ENCODE assay signal across 8 mouse cellular contexts in the genomic region with DNA sequence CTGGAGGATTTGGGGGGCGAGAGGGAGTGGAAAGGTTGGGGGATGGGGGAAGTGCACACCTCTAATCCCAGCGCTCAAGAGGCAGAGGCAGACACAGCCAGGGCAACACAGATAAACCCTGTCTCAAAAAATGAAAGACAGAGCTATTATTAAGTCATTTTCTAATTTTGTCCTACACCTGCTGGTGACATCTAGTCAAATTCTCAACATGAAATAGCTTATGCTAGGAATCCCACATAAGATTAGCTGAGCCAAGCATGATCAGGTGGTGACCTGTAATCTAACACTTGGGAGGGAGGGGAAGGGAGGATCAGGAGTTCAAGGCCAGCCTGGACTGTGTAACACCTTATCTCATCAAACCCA. TPM values are rescaled to one million over a fixed set of nuclear protein-coding genes. Genes with fewer than 3 reads are reported as not detected.
DNase-seq lines count a peak whose midpoint lies in the region; ATAC-seq and TF ChIP-seq lines count a peak whose summit lies in the region.

No protein-coding gene starts in this region.

- no peak for TF ChIP-seq EP300 in heart, adult 2 months (IDR thresholded peaks at IDR 0.05; ENCODE audit: insufficient read depth, low read depth, low read length)

- H3K4me1 ChIP-seq in heart, adult 2 months (ENCODE audit: control insufficient read depth, insufficient read depth, low read length): peaks cover 4% of the 10 kb centered on the region
- H3K4me1 ChIP-seq in forebrain, postnatal 0 days (ENCODE audit: insufficient read depth): no peaks in the 10 kb centered on the region
- H3K4me1 ChIP-seq in liver, embryonic 11.5 days (replicated peaks; ENCODE audit: control insufficient read depth, insufficient read depth, low read length): peaks cover 14% of the 10 kb centered on the region
- H3K4me1 ChIP-seq in stomach, embryonic 16.5 days (ENCODE audit: control insufficient read depth, insufficient read depth, low read length): peaks cover 6% of the 10 kb centered on the region

- 33% methylated on average over 2 of the region's 2 CpGs for WGBS in heart, adult 2 months
- 59% methylated on average over 2 of the region's 2 CpGs for whole genome bisulfite sequencing in forebrain, postnatal 0 days
- 25% methylated on average over 2 of the region's 2 CpGs for WGBS in liver, embryonic 11.5 days
- 32% methylated on average over 2 of the region's 2 CpGs for WGBS in stomach, embryonic 16.5 days

- ATAC-seq in forebrain, postnatal 0 days: 0 out of 2 replicates have a peak, but pooled peaks have one; percentile 2
- ATAC-seq in liver, embryonic 11.5 days (replicated peaks; ENCODE audit: low FRiP score): no peak
- ATAC-seq in stomach, embryonic 16.5 days (ENCODE audit: insufficient read depth, low FRiP score): no peak
- no peak for ATAC-seq in monocyte, adult 5-6 weeks (replicated peaks; ENCODE audit: insufficient number of reproducible peaks, low FRiP score, low TSS enrichment, poor library complexity, severe bottlenecking)

- no peak for DNase-seq in heart, adult 2 months
- no peak for DNase-seq in heart, postnatal 36 days
- DNase-seq in MN1 (ENCODE audit: low spot score): peak; percentile 63
- DNase-seq in forebrain, postnatal 0 days: peak; percentile 17
- no peak for DNase-seq in liver, embryonic 11.5 days (ENCODE audit: low spot score)
- no peak for DNase-seq in adrenal gland, postnatal 14 days

- intact Hi-C loops in heart, adult 2 months (cut with DNase I): loop anchor here (5.0 kb wide), 2 partner anchors 74 to 229 kb away; partner anchors contain the start of genes Hnrnph3 and Pbld2
- intact Hi-C loops in heart, postnatal 36 days (cut with DNase I): loop anchor here (5.0 to 10.0 kb wide), 3 partner anchors 129 to 288 kb away; partner anchors contain the start of genes Hnrnph3, Pbld2 and Slc25a16

- H3K27me3 ChIP-seq in heart, adult 2 months (ENCODE audit: control insufficient read depth, insufficient read depth, low read length): no peaks in the 10 kb centered on the region
- no peaks in the 10 kb centered on the region for H3K27me3 ChIP-seq in forebrain, postnatal 0 days (ENCODE audit: insufficient read depth, low read length)
- H3K27me3 ChIP-seq in liver, embryonic 11.5 days (replicated peaks; ENCODE audit: control insufficient read depth, insufficient read depth, low read length): no peaks in the 10 kb centered on the region
- H3K27me3 ChIP-seq in stomach, embryonic 16.5 days (ENCODE audit: control insufficient read depth, insufficient read depth, low read length): no peaks in the 10 kb centered on the region

- peaks cover 4% of the 10 kb centered on the region for H3K79me2 ChIP-seq in heart, adult 2 months (replicated peaks; ENCODE audit: control insufficient read depth, insufficient read depth, low read length)

- no peaks in the 10 kb centered on the region for H3K9me3 ChIP-seq in forebrain, postnatal 0 days (ENCODE audit: low read length)
- H3K9me3 ChIP-seq in liver, embryonic 11.5 days (ENCODE audit: control insufficient read depth, low read length): no peaks in the 10 kb centered on the region
- H3K9me3 ChIP-seq in stomach, embryonic 16.5 days (replicated peaks; ENCODE audit: control insufficient read depth, low read length): no peaks in the 10 kb centered on the region

- peaks cover 21% of the 10 kb centered on the region for H3K36me3 ChIP-seq in heart, adult 2 months (ENCODE audit: control insufficient read depth, insufficient read depth, low read length)
- H3K36me3 ChIP-seq in forebrain, postnatal 0 days (ENCODE audit: insufficient read depth): peaks cover 19% of the 10 kb centered on the region
- H3K36me3 ChIP-seq in liver, embryonic 11.5 days (ENCODE audit: control insufficient read depth, insufficient read depth, low read length): peaks cover 14% of the 10 kb centered on the region; the same call in 1 of the 2 replicates
- peaks cover 13% of the 10 kb centered on the region; the same call in 1 of the 2 replicates for H3K36me3 ChIP-seq in stomach, embryonic 16.5 days (ENCODE audit: control insufficient read depth, insufficient read depth, low read length)

- H3K9ac ChIP-seq in heart, adult 2 months (ENCODE audit: low read depth, low read length): no peak overlapping the region
- H3K9ac ChIP-seq in forebrain, postnatal 0 days: 0 out of 2 replicates have a peak overlapping the region, but pooled peaks have one; percentile 91
- H3K9ac ChIP-seq in liver, embryonic 11.5 days (ENCODE audit: low read depth, low read length): peak overlapping the region; percentile 97
- peak overlapping the region; percentile 99 for H3K9ac ChIP-seq in stomach, embryonic 16.5 days (ENCODE audit: low read length)

- no peak for TF ChIP-seq POLR2A in heart, adult 2 months (IDR thresholded peaks at IDR 0.05; ENCODE audit: insufficient read depth, low read depth, low read length)

- peak overlapping the region; percentile 93 for H3K27ac ChIP-seq in heart, adult 2 months
- peak overlapping the region; percentile 85 for H3K27ac ChIP-seq in forebrain, postnatal 0 days (ENCODE audit: low read depth, low read length)
- H3K27ac ChIP-seq in liver, embryonic 11.5 days (ENCODE audit: low read depth, low read length): peak overlapping the region; percentile 93
- peak overlapping the region; percentile 94 for H3K27ac ChIP-seq in stomach, embryonic 16.5 days (ENCODE audit: low read length)

- peak overlapping the region; percentile 73 for H3K4me3 ChIP-seq in heart, adult 2 months
- peak overlapping the region; percentile 98; the same call in 1 of the 2 replicates for H3K4me3 ChIP-seq in forebrain, postnatal 0 days (ENCODE audit: low read depth, low read length)
- peak overlapping the region; percentile 99 for H3K4me3 ChIP-seq in liver, embryonic 11.5 days (ENCODE audit: low read depth, low read length)
- H3K4me3 ChIP-seq in stomach, embryonic 16.5 days (replicated peaks; ENCODE audit: low read length): peak overlapping the region; percentile 95

- H3K4me2 ChIP-seq in forebrain, postnatal 0 days (ENCODE audit: low read depth): peak overlapping the region; percentile 33
- H3K4me2 ChIP-seq in liver, embryonic 11.5 days: peak overlapping the region; percentile 81
- peak overlapping the region; percentile 56 for H3K4me2 ChIP-seq in stomach, embryonic 16.5 days (ENCODE audit: low read depth, low read length)

- no peak for TF ChIP-seq CTCF in heart, adult 2 months (IDR thresholded peaks at IDR 0.05)
- no peak for TF ChIP-seq CTCF in forebrain, postnatal 0 days (IDR thresholded peaks at IDR 0.05; ENCODE audit: low read depth)

RNA-seq across cellular contexts. Expression of gene Ccar1, which starts 1.0 kb away (rescaled TPM):
- 10 to 100 TPM; 39.6 to 52.7 TPM for total RNA-seq in heart, adult 2 months (2021)
- 34.3 and 56.1 TPM in 2 replicates for polyA plus RNA-seq in heart, adult 2 months (2012; rRNA removed)
- 10 to 100 TPM; 49.5 to 50.7 TPM for total RNA-seq in heart, postnatal 36 days (2021)
- total RNA-seq in forebrain, postnatal 0 days (2014; rRNA removed): 64.0 and 94.1 TPM in 2 replicates
- 62.2 and 74.7 TPM in 2 replicates for polyA plus RNA-seq in forebrain, postnatal 0 days (2015; fragmentation: Nextera tagmentation; extraction: Ambion mirVana)
- polyA plus RNA-seq in liver, embryonic 11.5 days (2014; fragmentation: Nextera tagmentation; extraction: Ambion mirVana): 116 and 123 TPM in 2 replicates
- 103 TPM in 2 replicates for polyA plus RNA-seq in stomach, embryonic 16.5 days (2015; fragmentation: Nextera tagmentation; extraction: Ambion mirVana)
- total RNA-seq in monocyte, adult 5-6 weeks (2017): 121 to 145 TPM (median 121 TPM) in 3 replicates
- 81.6 and 88.5 TPM in 2 replicates for total RNA-seq in adrenal gland, postnatal 14 days (2021)

Comparison
In these comparisons a context has a peak if more than half of its experiments do, and no peak if none do; other contexts are left out.
1. DNase-seq: peak in MN1 (single experiment) and forebrain, postnatal 0 days (single experiment); none in heart, adult 2 months (0 of 2), heart, postnatal 36 days (0 of 2), liver, embryonic 11.5 days (single experiment) and adrenal gland, postnatal 14 days (single experiment).
2. Peak in every context shown above with its lines, with median percentiles within 50 percentile points of each other: H3K27ac ChIP-seq, H3K4me3 ChIP-seq and H3K4me2 ChIP-seq.